Mouse (Mus musculus) forebrain, embryonic 15.5 days (tissue): ENCODE results near the gene L3mbtl2. TPM values are rescaled to one million over a fixed set of nuclear protein-coding genes. Genes with fewer than 3 reads are reported as not detected.

Source experiments
- ATAC-seq: fragments of 200-750 bp; cut with Nextera tagmentation; replicated peaks from 2 replicates; pipeline ENCODE4 v1.8.0; 2017; ENCODE audit warnings: mild to moderate bottlenecking, moderate TSS enrichment, moderate library complexity
- H3K27ac ChIP-seq: fragments of 300-500 bp; sonication (generic); replicated peaks from 2 replicates; pipeline ENCODE4 v1.5.1; 2015; ENCODE audit warnings: mild to moderate bottlenecking, inconsistent platforms
- H3K27me3 ChIP-seq: fragments of 300-500 bp; sonication (generic); 2 replicates; pipeline ENCODE4 v1.6.1; 2015; ENCODE audit warnings: inconsistent platforms
- H3K36me3 ChIP-seq: fragments of 300-500 bp; sonication (generic); 2 replicates; pipeline ENCODE4 v1.6.1; 2015; ENCODE audit warnings: mild to moderate bottlenecking, inconsistent platforms
- H3K4me1 ChIP-seq: fragments of 300-500 bp; sonication (generic); 2 replicates; pipeline ENCODE4 v1.6.1; 2015; ENCODE audit warnings: inconsistent platforms
- H3K4me2 ChIP-seq: fragments of 300-500 bp; sonication (generic); replicated peaks from 2 replicates; pipeline ENCODE4 v1.6.1; 2015; ENCODE audit warnings: mild to moderate bottlenecking, inconsistent platforms
- H3K4me3 ChIP-seq: fragments of 300-500 bp; sonication (generic); 2 replicates; pipeline ENCODE4 v1.5.1; 2015; ENCODE audit warnings: mild to moderate bottlenecking, inconsistent platforms
- H3K9ac ChIP-seq: fragments of 300-500 bp; sonication (generic); replicated peaks from 2 replicates; pipeline ENCODE4 v1.6.1; 2015; ENCODE audit warnings: mild to moderate bottlenecking, inconsistent platforms
- H3K9me3 ChIP-seq: fragments of 300-500 bp; sonication (generic); 2 replicates; pipeline ENCODE4 v1.6.1; 2016; ENCODE audit warnings: inconsistent platforms
- WGBS: fragments of 180-500 bp; shearing (Covaris S2); methylation state at CpG from one replicate; pipeline ENCODE4 v1.1.7; 2015; ENCODE audit warnings: mixed read lengths; 5-methylcytosine and 5-hydroxymethylcytosine counted together
- polyA plus RNA-seq: library from polyadenylated mRNA; unstranded; fragments of >200 nt; fragmentation: Nextera tagmentation; extraction: Ambion mirVana; gene quantifications from 2 replicates; pipeline ENCODE4 v1.2.1, GENCODE M21; 2015

Gene L3mbtl2
- polyA plus RNA-seq, 1 experiment from 2014 or later: 31.6 TPM

- Histone ChIP-seq H3K27me3 (no peaks in the 10 kb centered on the region), H3K9me3 (no peaks in the 10 kb centered on the region), H3K4me2 (no peak overlapping the region), H3K4me3 (no peak overlapping the region), H3K4me1 (no peaks in the 10 kb centered on the region), H3K9ac (no peak overlapping the region), H3K36me3 (peaks cover 85% of the 10 kb centered on the region), H3K27ac (no peak overlapping the region)
- 78% methylated on average over 4 of the region's 4 CpGs for WGBS
- ATAC-seq: no peak
Observed at GRCm38 (mm10) chr15:81710801-81711200, 47.1 kb downstream of the L3mbtl2 start.

- no peaks in the 10 kb centered on the region for H3K27me3 ChIP-seq
- whole genome bisulfite sequencing: 83% methylated on average over 6 of the region's 6 CpGs
- peaks cover 4% of the 10 kb centered on the region; the same call in 1 of the 2 replicates for H3K4me1 ChIP-seq
- no peak overlapping the region for H3K27ac ChIP-seq
- ATAC-seq: no peak
- H3K4me3 ChIP-seq: no peak overlapping the region
- H3K9me3 ChIP-seq: no peaks in the 10 kb centered on the region
- H3K4me2 ChIP-seq: no peak overlapping the region
- no peak overlapping the region for H3K9ac ChIP-seq
- H3K36me3 ChIP-seq: peaks cover 89% of the 10 kb centered on the region
Observed at GRCm38 (mm10) chr15:81713742-81714141, 50.1 kb downstream of the L3mbtl2 start.

- peak; percentile 78 for ATAC-seq
Observed at GRCm38 (mm10) chr15:81718336-81719138, 54.8 kb downstream of the L3mbtl2 start.

GRCm38 (mm10) chr15:81719139-81719531 lies 55.4 kb downstream of the L3mbtl2 start:
- Histone ChIP-seq H3K27ac (peak overlapping the region; percentile 74), H3K36me3 (peaks cover 87% of the 10 kb centered on the region), H3K9me3 (no peaks in the 10 kb centered on the region), H3K9ac (no peak overlapping the region), H3K4me2 (no peak overlapping the region), H3K4me3 (no peak overlapping the region), H3K4me1 (peaks cover 9% of the 10 kb centered on the region; the same call in 1 of the 2 replicates), H3K27me3 (no peaks in the 10 kb centered on the region)
- WGBS: 89% methylated on average over 6 of the region's 6 CpGs
- ATAC-seq: no peak

More at GRCm38 (mm10) chr15:81718336-81719138, 54.8 kb downstream of the L3mbtl2 start:
- Histone ChIP-seq H3K27ac (peak overlapping the region; percentile 74), H3K36me3 (peaks cover 89% of the 10 kb centered on the region), H3K9me3 (no peaks in the 10 kb centered on the region), H3K27me3 (no peaks in the 10 kb centered on the region), H3K4me3 (no peak overlapping the region), H3K9ac (no peak overlapping the region), H3K4me1 (peaks cover 9% of the 10 kb centered on the region; the same call in 1 of the 2 replicates), H3K4me2 (no peak overlapping the region)
- WGBS: 79% methylated on average over 9 of the region's 9 CpGs

- ATAC-seq: no peak
- no peak overlapping the region for H3K4me3 ChIP-seq
- peaks cover 17% of the 10 kb centered on the region for H3K4me1 ChIP-seq
- no peak overlapping the region for H3K9ac ChIP-seq
- H3K36me3 ChIP-seq: peaks cover 68% of the 10 kb centered on the region
- no peaks in the 10 kb centered on the region for H3K27me3 ChIP-seq
- no peaks in the 10 kb centered on the region for H3K9me3 ChIP-seq
- no peak overlapping the region for H3K27ac ChIP-seq
- WGBS: 89% methylated on average over 5 of the region's 5 CpGs
- no peak overlapping the region for H3K4me2 ChIP-seq
Observed at GRCm38 (mm10) chr15:81722361-81722760, 58.7 kb downstream of the L3mbtl2 start.

- 94% methylated on average over 11 of the region's 11 CpGs for WGBS
- Histone ChIP-seq H3K4me3 (no peak overlapping the region), H3K9ac (no peak overlapping the region), H3K4me1 (peaks cover 25% of the 10 kb centered on the region), H3K27ac (no peak overlapping the region), H3K9me3 (no peaks in the 10 kb centered on the region), H3K4me2 (no peak overlapping the region), H3K27me3 (no peaks in the 10 kb centered on the region), H3K36me3 (peaks cover 55% of the 10 kb centered on the region)
- ATAC-seq: no peak
Observed at GRCm38 (mm10) chr15:81723653-81724052, 60.0 kb downstream of the L3mbtl2 start.

GRCm38 (mm10) chr15:81725965-81726364 lies 62.3 kb downstream of the L3mbtl2 start:
- no peaks in the 10 kb centered on the region for H3K9me3 ChIP-seq
- H3K9ac ChIP-seq: no peak overlapping the region
- H3K27ac ChIP-seq: no peak overlapping the region
- H3K4me2 ChIP-seq: no peak overlapping the region
- H3K36me3 ChIP-seq: peaks cover 33% of the 10 kb centered on the region
- peaks cover 27% of the 10 kb centered on the region for H3K4me1 ChIP-seq
- H3K27me3 ChIP-seq: no peaks in the 10 kb centered on the region
- H3K4me3 ChIP-seq: no peak overlapping the region
- 91% methylated on average over 8 of the region's 8 CpGs for WGBS
- no peak for ATAC-seq

- peaks cover 27% of the 10 kb centered on the region for H3K4me1 ChIP-seq
- H3K9ac ChIP-seq: peak overlapping the region; percentile 90
- H3K27ac ChIP-seq: peak overlapping the region; percentile 73
- peak overlapping the region; percentile 98 for H3K4me3 ChIP-seq
- no peaks in the 10 kb centered on the region for H3K27me3 ChIP-seq
- 0 out of 2 replicates have a peak, but pooled peaks cover 3% of the 10 kb centered on the region for H3K36me3 ChIP-seq
- peak overlapping the region; percentile 93 for H3K4me2 ChIP-seq
- no peaks in the 10 kb centered on the region for H3K9me3 ChIP-seq
- under 1% methylated on average over 49 of the region's 49 CpGs for WGBS
- ATAC-seq: peak; percentile 48
Observed at GRCm38 (mm10) chr15:81729241-81729791, 65.6 kb downstream of the L3mbtl2 start.

- peak; percentile 100 for ATAC-seq
- Histone ChIP-seq H3K4me1 (peaks cover 27% of the 10 kb centered on the region), H3K36me3 (0 out of 2 replicates have a peak, but pooled peaks cover under 1% of the 10 kb centered on the region), H3K4me2 (peak overlapping the region; percentile 93), H3K9ac (peak overlapping the region; percentile 90), H3K27me3 (no peaks in the 10 kb centered on the region), H3K27ac (peak overlapping the region; percentile 73), H3K4me3 (peak overlapping the region; percentile 98), H3K9me3 (no peaks in the 10 kb centered on the region)
- WGBS: 6% methylated on average over 41 of the region's 41 CpGs
Observed at GRCm38 (mm10) chr15:81729792-81730635, 66.3 kb downstream of the L3mbtl2 start.

GRCm38 (mm10) chr15:81735075-81735474 lies 71.4 kb downstream of the L3mbtl2 start:
- no peak overlapping the region for H3K4me2 ChIP-seq
- no peaks in the 10 kb centered on the region for H3K27me3 ChIP-seq
- H3K9ac ChIP-seq: no peak overlapping the region
- H3K9me3 ChIP-seq: no peaks in the 10 kb centered on the region
- no peak for ATAC-seq
- H3K4me1 ChIP-seq: no peaks in the 10 kb centered on the region
- no peak overlapping the region for H3K27ac ChIP-seq
- H3K36me3 ChIP-seq: no peaks in the 10 kb centered on the region
- H3K4me3 ChIP-seq: no peak overlapping the region
- 69% methylated on average over 3 of the region's 3 CpGs for WGBS
